Mouse (Mus musculus) neural tube, embryonic 11.5 days (tissue): Measurements from ENCODE around the gene Tollip. TPM values are rescaled to one million over a fixed set of nuclear protein-coding genes. Genes with fewer than 3 reads are reported as not detected.

Experiments
- ATAC-seq: fragments of 200-750 bp; cut with Nextera tagmentation; 2 replicates; pipeline ENCODE4 v1.8.0; 2017; ENCODE audit warnings: moderate number of reproducible peaks, mild to moderate bottlenecking, moderate TSS enrichment, moderate library complexity; ENCODE audit not compliant: insufficient read depth, low FRiP score, low TSS enrichment
- DNase-seq: peaks from one replicate; pipeline ENCODE4 v3.0.0-alpha.2; 2015; ENCODE audit warnings: low spot score
- H3K27ac ChIP-seq: fragments of 300-500 bp; sonication (generic); 2 replicates; pipeline ENCODE4 v1.5.1; 2014; ENCODE audit warnings: low read depth, mild to moderate bottlenecking, low read length
- H3K27me3 ChIP-seq: fragments of 300-500 bp; sonication (generic); 2 replicates; pipeline ENCODE4 v1.6.1; 2014; ENCODE audit warnings: mild to moderate bottlenecking, low read length, mixed read lengths; ENCODE audit not compliant: control insufficient read depth, insufficient read depth
- H3K36me3 ChIP-seq: fragments of 300-500 bp; sonication (generic); 2 replicates; pipeline ENCODE4 v1.6.1; 2014; ENCODE audit warnings: mild to moderate bottlenecking, low read length, moderate library complexity, mixed read lengths; ENCODE audit not compliant: control insufficient read depth, insufficient read depth
- H3K4me1 ChIP-seq: fragments of 300-500 bp; sonication (generic); 2 replicates; pipeline ENCODE4 v1.6.1; 2014; ENCODE audit warnings: low read length, mixed read lengths; ENCODE audit not compliant: control insufficient read depth, insufficient read depth
- H3K4me2 ChIP-seq: fragments of 300-500 bp; sonication (generic); 2 replicates; pipeline ENCODE4 v1.6.1; 2014; ENCODE audit warnings: low read depth, mild to moderate bottlenecking, moderate library complexity
- H3K4me3 ChIP-seq: fragments of 300-500 bp; sonication (generic); 2 replicates; pipeline ENCODE4 v1.5.1; 2014; ENCODE audit warnings: low read depth, low read length
- H3K9ac ChIP-seq: fragments of 300-500 bp; sonication (generic); 2 replicates; pipeline ENCODE4 v1.6.1; 2014; ENCODE audit warnings: mild to moderate bottlenecking, low read length
- H3K9me3 ChIP-seq: fragments of 300-500 bp; sonication (generic); 2 replicates; pipeline ENCODE4 v1.6.1; 2016; ENCODE audit warnings: low read length; ENCODE audit not compliant: control insufficient read depth
- WGBS: fragments of 180-500 bp; shearing (Covaris S2); extraction: QIAGEN DNeasy Blood & Tissue Kit; methylation state at CpG from one replicate; pipeline ENCODE4 v1.1.7; 2014; 5-methylcytosine and 5-hydroxymethylcytosine counted together
- polyA plus RNA-seq: library from polyadenylated mRNA; unstranded; fragments of >200 nt; fragmentation: Nextera tagmentation; extraction: Ambion mirVana; gene quantifications from 2 replicates; pipeline ENCODE4 v1.2.1, GENCODE M21; 2014

Gene Tollip
- polyA plus RNA-seq, 1 experiment from 2014 or later: 74.9 TPM

DNA sequence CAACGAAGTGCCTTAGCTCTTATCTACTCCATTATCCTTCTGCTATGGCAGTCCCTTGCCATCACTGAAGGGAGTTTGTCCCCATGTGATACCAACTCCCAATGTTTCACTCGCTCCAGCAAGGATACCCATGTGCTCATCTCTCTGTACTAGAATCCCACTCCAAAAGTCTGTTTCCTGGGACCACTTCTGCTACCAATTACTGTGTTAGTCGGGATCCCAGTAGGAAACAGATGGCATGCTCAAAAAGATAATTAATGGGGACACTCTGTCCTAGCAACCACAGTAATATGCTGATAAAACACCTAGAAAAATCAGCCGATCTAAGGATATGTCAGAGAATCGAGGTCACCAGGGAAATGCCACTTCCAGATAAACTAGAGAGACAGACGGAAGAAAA, 9.7 kb downstream of the Tollip start:
- Histone ChIP-seq H3K9ac (no peak overlapping the region), H3K27me3 (no peaks in the 10 kb centered on the region), H3K27ac (no peak overlapping the region), H3K36me3 (no peaks in the 10 kb centered on the region), H3K4me2 (no peak overlapping the region), H3K9me3 (no peaks in the 10 kb centered on the region), H3K4me1 (0 out of 2 replicates have a peak, but pooled peaks cover 2% of the 10 kb centered on the region), H3K4me3 (no peak overlapping the region)
- DNase-seq: no peak
- no peak for ATAC-seq
- WGBS: 82% methylated on average over 6 of the region's 6 CpGs

DNA sequence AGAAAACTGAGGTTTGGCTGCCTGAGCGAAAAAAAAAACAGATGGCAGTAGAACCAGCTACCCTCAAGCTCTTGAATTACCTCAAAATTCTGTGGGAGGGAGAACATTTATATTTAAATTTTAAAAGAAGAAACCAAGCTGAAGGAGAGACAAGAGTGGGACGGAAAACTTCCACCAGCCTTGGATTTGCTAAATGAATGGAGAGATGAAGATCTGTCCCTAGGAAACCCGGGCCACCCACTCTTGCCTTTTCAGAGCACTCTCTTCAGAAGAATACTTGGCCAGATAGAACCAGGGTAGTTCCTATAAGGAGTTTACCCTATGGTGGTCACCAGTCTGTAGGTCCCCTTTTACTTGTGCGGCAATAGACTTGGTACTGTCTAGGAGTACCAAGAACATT, 15.5 kb downstream of the Tollip start:
- Histone ChIP-seq H3K4me2 (peak overlapping the region; percentile 52), H3K27ac (no peak overlapping the region), H3K9me3 (no peaks in the 10 kb centered on the region), H3K4me3 (peak overlapping the region; percentile 82), H3K36me3 (no peaks in the 10 kb centered on the region), H3K4me1 (peaks cover 11% of the 10 kb centered on the region), H3K9ac (peak overlapping the region; percentile 63), H3K27me3 (no peaks in the 10 kb centered on the region)
- DNase-seq: no peak
- WGBS: 67% methylated on average over 4 of the region's 4 CpGs
- no peak for ATAC-seq

DNA sequence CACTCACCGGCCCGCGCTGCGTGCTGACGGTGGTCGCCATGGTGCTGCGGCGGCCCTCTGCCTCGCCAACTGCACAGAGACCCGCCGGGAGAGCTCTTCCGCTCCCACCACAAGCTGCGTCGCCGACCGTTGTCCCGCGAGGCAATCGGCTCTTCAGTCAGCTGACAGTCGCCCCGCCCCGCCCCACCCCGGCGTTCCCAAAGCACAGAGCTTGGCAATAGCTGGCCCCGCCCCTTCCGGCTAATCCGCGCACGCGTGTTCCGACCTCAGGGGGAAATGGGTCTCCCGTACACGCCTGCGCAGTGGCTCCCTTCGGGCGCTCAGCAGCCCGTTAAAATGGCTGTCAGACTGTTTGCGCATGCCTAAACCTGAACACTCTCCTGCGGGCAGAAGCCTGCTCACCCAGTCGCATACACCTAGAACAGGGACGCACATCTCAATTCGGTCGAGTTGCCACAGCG, 16.0 kb downstream of the Tollip start:
- Histone ChIP-seq H3K4me1 (peaks cover 11% of the 10 kb centered on the region), H3K36me3 (no peaks in the 10 kb centered on the region), H3K9me3 (no peaks in the 10 kb centered on the region), H3K4me3 (peak overlapping the region; percentile 82), H3K27me3 (no peaks in the 10 kb centered on the region), H3K27ac (peak overlapping the region; percentile 75), H3K4me2 (peak overlapping the region; percentile 85), H3K9ac (peak overlapping the region; percentile 88)
- WGBS: under 1% methylated on average over 44 of the region's 44 CpGs
- peak; percentile 100 for DNase-seq
- ATAC-seq: peak; percentile 94

DNA sequence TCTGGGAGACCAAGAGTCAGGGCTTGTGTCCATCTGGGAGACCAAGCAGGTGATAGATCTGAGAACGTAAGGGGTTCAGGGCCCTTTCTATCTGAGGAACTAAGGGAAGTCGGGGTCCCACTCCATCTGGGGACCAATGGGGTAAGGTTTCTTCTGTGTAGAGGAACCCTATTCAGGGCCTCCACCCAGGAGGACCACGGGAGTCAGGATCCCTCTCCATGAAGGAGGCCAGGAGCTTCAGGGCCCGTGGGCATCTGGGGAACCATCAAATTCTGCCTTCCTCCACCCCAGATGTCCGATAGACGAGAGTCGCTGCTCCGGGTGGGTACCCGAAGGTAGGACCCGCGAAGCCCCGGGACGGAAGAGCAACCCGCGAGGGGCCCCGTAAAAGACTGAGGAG, 16.5 kb downstream of the Tollip start:
- H3K9me3 ChIP-seq: no peaks in the 10 kb centered on the region
- H3K36me3 ChIP-seq: no peaks in the 10 kb centered on the region
- H3K4me1 ChIP-seq: peaks cover 11% of the 10 kb centered on the region
- H3K27me3 ChIP-seq: no peaks in the 10 kb centered on the region
- peak overlapping the region; percentile 75 for H3K27ac ChIP-seq
- H3K4me3 ChIP-seq: peak overlapping the region; percentile 82
- no peak for DNase-seq
- H3K9ac ChIP-seq: peak overlapping the region; percentile 88
- peak; percentile 60 for ATAC-seq
- peak overlapping the region; percentile 85 for H3K4me2 ChIP-seq
- 1% methylated on average over 16 of the region's 16 CpGs for WGBS

DNA sequence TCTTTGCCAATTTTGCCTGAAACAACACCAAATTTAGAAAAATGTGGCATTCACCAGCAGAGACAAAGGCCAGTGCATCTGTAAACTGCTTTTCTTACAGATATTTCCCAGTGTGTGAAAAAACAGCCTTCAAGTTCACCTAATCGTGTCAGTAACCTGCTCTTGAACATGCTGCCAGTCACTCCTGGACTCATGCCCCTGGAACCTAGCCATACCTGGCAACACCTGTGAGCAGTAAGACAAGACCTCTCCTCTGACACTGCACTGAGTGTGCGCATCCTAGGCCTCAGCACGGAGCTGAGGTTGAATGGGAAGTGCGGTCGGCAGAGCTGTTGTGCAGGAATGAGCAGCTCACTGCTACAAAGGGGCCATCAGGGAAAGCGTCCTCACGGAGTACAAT, 26.2 kb downstream of the Tollip start:
- no peak overlapping the region for H3K4me3 ChIP-seq
- no peak overlapping the region for H3K27ac ChIP-seq
- H3K9me3 ChIP-seq: no peaks in the 10 kb centered on the region
- H3K4me1 ChIP-seq: no peaks in the 10 kb centered on the region
- ATAC-seq (no peak), DNase-seq (no peak)
- WGBS: 93% methylated on average over 7 of the region's 7 CpGs
- H3K9ac ChIP-seq: no peak overlapping the region
- no peaks in the 10 kb centered on the region for H3K27me3 ChIP-seq
- H3K36me3 ChIP-seq: peaks cover 17% of the 10 kb centered on the region
- no peak overlapping the region for H3K4me2 ChIP-seq

DNA sequence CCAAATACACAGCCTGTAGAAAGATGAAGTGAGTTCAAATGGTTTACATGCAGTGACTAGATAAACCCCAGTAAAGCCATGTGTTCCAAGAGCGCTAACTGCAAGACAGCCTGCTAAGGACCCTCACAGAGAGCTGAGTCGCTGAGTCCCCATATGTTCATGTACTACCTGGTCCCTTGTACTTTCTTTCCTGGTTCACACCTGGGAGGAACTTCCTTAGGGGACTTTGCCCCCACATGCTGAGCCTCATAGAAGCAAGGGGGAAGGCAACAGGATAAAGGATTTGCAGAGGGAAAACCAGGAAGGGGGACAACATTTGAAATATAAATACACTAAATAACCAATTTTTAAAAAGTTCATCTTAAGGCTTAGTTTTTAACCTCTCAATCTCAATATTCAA, 39.5 kb downstream of the Tollip start:
- DNase-seq: no peak
- no peak for ATAC-seq
- H3K27ac ChIP-seq: no peak overlapping the region
- no peak overlapping the region for H3K4me3 ChIP-seq
- H3K9ac ChIP-seq: no peak overlapping the region
- H3K4me2 ChIP-seq: no peak overlapping the region
- H3K4me1 ChIP-seq: no peaks in the 10 kb centered on the region
- H3K27me3 ChIP-seq: no peaks in the 10 kb centered on the region
- H3K9me3 ChIP-seq: no peaks in the 10 kb centered on the region
- 97% methylated on average over 2 of the region's 2 CpGs for WGBS
- peaks cover 6% of the 10 kb centered on the region; the same call in 1 of the 2 replicates for H3K36me3 ChIP-seq

DNA sequence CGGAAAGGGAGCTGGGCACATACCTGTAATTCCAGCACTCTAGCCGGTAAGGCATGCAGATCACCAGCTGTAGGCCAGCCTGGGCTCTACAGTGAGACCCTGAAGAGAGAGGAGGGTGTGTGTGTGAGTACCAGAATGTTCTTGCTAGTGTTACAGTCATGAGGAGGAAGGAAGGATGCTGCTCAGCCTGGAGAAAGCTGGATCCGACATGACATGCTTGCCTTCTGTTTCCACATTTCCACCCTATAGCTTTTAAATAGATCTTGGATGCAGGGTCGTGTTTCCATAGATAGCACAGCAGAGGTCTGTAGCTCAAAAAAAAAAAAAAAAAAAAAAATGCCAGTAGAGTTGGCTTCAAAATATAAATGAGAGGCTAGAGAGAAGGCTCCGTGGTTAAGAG, 43.4 kb downstream of the Tollip start:
- ATAC-seq (no peak), DNase-seq (no peak)
- H3K9me3 ChIP-seq: no peaks in the 10 kb centered on the region
- no peaks in the 10 kb centered on the region for H3K27me3 ChIP-seq
- WGBS: 90% methylated on average over 5 of the region's 5 CpGs
- H3K4me2 ChIP-seq: no peak overlapping the region
- H3K36me3 ChIP-seq: no peaks in the 10 kb centered on the region; the same call in 1 of the 2 replicates
- no peak overlapping the region for H3K4me3 ChIP-seq
- no peak overlapping the region for H3K9ac ChIP-seq
- no peaks in the 10 kb centered on the region for H3K4me1 ChIP-seq
- no peak overlapping the region for H3K27ac ChIP-seq

DNA sequence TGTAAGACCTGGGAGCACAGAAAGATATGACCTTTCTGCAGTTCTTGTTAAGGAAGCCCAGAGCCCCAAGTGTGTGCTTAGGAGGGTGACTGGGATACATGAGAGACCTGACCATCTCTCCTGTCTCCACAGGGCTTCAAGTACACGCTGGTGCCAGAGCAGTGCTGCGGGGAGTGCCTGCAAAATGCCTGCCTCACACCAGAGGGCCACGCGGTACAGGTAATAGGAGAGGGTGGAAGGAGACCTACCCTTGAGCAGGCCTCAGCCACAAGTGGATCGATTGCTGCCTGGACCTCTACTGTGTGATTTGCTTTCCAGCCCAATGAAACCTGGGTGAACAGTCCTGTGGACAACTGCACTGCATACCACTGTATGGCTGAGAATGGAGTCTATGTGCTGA, 47.8 kb downstream of the Tollip start:
- no peak overlapping the region for H3K4me2 ChIP-seq
- no peaks in the 10 kb centered on the region for H3K9me3 ChIP-seq
- WGBS: 80% methylated on average over 5 of the region's 5 CpGs

DNA sequence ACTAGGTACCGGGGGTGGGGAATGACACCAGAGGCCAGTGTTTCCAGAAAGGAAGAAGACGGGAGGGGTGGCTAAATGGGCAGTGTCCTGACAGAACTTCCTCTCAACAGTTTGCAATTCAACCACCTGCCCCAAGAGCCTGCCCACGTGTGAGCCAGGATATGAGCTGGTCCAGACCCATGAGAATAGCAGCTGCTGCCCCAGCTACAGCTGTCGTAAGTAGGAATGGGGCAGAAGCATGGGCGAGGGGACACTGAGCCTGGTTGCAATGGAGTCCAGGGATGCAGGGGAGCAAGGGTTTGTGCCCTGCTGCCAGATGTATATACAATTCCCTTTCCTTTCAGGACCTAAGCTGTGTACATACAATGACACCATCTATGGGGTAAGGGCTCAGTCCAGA, 48.7 kb downstream of the Tollip start:
- Histone ChIP-seq H3K9me3 (no peaks in the 10 kb centered on the region), H3K4me2 (no peak overlapping the region), H3K9ac (no peak overlapping the region), H3K36me3 (no peaks in the 10 kb centered on the region; the same call in 1 of the 2 replicates), H3K4me3 (no peak overlapping the region), H3K27me3 (no peaks in the 10 kb centered on the region), H3K27ac (no peak overlapping the region), H3K4me1 (no peaks in the 10 kb centered on the region)
- 75% methylated on average over 5 of the region's 5 CpGs for WGBS
- DNase-seq (no peak), ATAC-seq (no peak)

More for the DNA sequence above, 47.8 kb downstream of the Tollip start:
- H3K27ac ChIP-seq: no peak overlapping the region
- no peak overlapping the region for H3K4me3 ChIP-seq
- H3K36me3 ChIP-seq: no peaks in the 10 kb centered on the region; the same call in 1 of the 2 replicates
- no peaks in the 10 kb centered on the region for H3K27me3 ChIP-seq
- no peak for DNase-seq
- H3K4me1 ChIP-seq: no peaks in the 10 kb centered on the region
- no peak for ATAC-seq
- H3K9ac ChIP-seq: no peak overlapping the region
